Mouse (Mus musculus) hindbrain, postnatal 0 days (tissue): ENCODE data around the gene Nfia. TPM values are rescaled to one million over a fixed set of nuclear protein-coding genes. Genes with fewer than 3 reads are reported as not detected.

ENCODE experiments used
- ATAC-seq: fragments of 200-750 bp; cut with Nextera tagmentation; 2 replicates; pipeline ENCODE4 v1.8.0; 2017; ENCODE audit warnings: mild to moderate bottlenecking, moderate TSS enrichment, moderate library complexity
- DNase-seq: peaks from one replicate; pipeline ENCODE4 v3.0.0-alpha.2; 2015; ENCODE audit warnings: low spot score
- H3K27ac ChIP-seq: fragments of 300-500 bp; sonication (generic); 2 replicates; pipeline ENCODE4 v1.5.1; 2014; ENCODE audit warnings: mild to moderate bottlenecking
- H3K27me3 ChIP-seq: fragments of 300-500 bp; sonication (generic); 2 replicates; pipeline ENCODE4 v1.6.1; 2014; ENCODE audit warnings: low read length, mixed read lengths; ENCODE audit not compliant: insufficient read depth
- H3K36me3 ChIP-seq: fragments of 300-500 bp; sonication (generic); 2 replicates; pipeline ENCODE4 v1.6.1; 2014; ENCODE audit warnings: low read length, mixed read lengths; ENCODE audit not compliant: insufficient read depth
- H3K4me1 ChIP-seq: fragments of 300-500 bp; sonication (generic); 2 replicates; pipeline ENCODE4 v1.6.1; 2014; ENCODE audit warnings: antibody characterized with exemption, low read length, mixed read lengths; ENCODE audit not compliant: insufficient read depth
- H3K4me2 ChIP-seq: fragments of 300-500 bp; sonication (generic); 2 replicates; pipeline ENCODE4 v1.6.1; 2014; ENCODE audit warnings: low read depth, mild to moderate bottlenecking, low read length, moderate library complexity, mixed read lengths
- H3K4me3 ChIP-seq: fragments of 300-500 bp; sonication (generic); 2 replicates; pipeline ENCODE4 v1.5.1; 2014; ENCODE audit warnings: low read length
- H3K9ac ChIP-seq: fragments of 300-500 bp; sonication (generic); replicated peaks from 2 replicates; pipeline ENCODE4 v1.6.1; 2014; ENCODE audit warnings: mild to moderate bottlenecking, low read length, moderate library complexity, mixed read lengths
- H3K9me3 ChIP-seq: fragments of 300-500 bp; sonication (generic); 2 replicates; pipeline ENCODE4 v1.6.1; 2016; ENCODE audit warnings: low read length, mixed read lengths
- CTCF ChIP-seq: IDR thresholded peaks from 2 replicates; pipeline ENCODE4 v1.5.1; 2016; ENCODE audit warnings: antibody characterized with exemption, control low read depth, low read depth
- WGBS: fragments of 180-500 bp; shearing (Covaris S2); extraction: QIAGEN DNeasy Blood & Tissue Kit; methylation state at CpG from one replicate; pipeline ENCODE4 v1.1.7; 2014; 5-methylcytosine and 5-hydroxymethylcytosine counted together
- polyA plus RNA-seq: library from polyadenylated mRNA; unstranded; fragments of >200 nt; fragmentation: Nextera tagmentation; extraction: Ambion mirVana; gene quantifications from 2 replicates; pipeline ENCODE4 v1.2.1, GENCODE M21; 2015
- total RNA-seq: library from RNA; depleted of rRNA; stranded (reverse); fragments of >200 nt; gene quantifications from 2 replicates; pipeline ENCODE4 v1.2.3, GENCODE M21; 2014

The Nfia gene
- total and polyA plus RNA-seq, 2 experiments from 2014 or later, result 71.0 to 97.2 TPM

DNA sequence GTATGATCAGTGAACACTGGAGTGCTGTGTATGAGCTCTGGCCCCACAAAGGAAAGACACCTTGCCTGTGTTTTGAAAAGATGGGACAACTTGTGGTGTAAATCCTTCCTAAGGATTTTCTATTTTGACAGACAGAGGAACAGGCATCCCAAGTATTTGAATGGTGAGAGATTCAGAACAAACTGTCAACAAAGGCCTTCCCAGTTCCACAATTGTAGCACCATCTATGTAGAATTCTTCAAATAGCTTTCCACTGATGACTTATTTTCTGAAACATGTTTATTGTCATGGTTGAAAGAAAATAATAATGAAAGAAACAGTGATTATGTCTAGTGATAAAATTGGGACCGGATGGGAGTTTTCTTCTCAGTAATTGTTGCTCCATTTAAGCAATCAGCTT, 45.2 kb downstream of the Nfia start:
- ATAC-seq, result no peak
- 73% methylated on average over 1 of the region's 1 CpGs for WGBS
- no peak overlapping the region for H3K4me2 ChIP-seq
- no peak for TF ChIP-seq CTCF
- no peaks in the 10 kb centered on the region for H3K27me3 ChIP-seq
- no peaks in the 10 kb centered on the region for H3K9me3 ChIP-seq
- H3K4me1 ChIP-seq, result no peaks in the 10 kb centered on the region; the same call in 1 of the 2 replicates
- no peak overlapping the region for H3K27ac ChIP-seq
- H3K4me3 ChIP-seq, result no peak overlapping the region
- no peak overlapping the region for H3K9ac ChIP-seq
- no peak for DNase-seq
- no peaks in the 10 kb centered on the region for H3K36me3 ChIP-seq

DNA sequence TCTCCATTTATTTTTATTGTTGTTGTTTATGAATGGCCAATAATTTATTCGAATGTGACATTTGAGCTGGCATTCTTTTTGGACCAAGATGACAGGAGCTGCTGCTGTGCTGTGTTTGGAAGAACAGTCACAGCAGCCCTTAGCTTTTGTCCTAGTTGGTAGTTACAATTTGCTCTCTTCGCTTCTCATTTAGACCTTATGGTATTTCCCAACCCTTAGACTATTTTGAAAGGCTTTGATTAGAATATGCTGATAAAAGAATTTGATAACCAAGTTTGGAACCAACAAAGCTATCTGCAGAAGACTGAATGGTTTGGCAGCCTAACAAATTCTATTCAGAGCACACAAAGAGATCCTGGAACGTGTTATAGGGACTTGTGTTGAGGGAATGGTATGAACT, 46.0 kb downstream of the Nfia start:
- WGBS, result 65% methylated on average over 3 of the region's 3 CpGs
- Histone ChIP-seq H3K27me3 (no peaks in the 10 kb centered on the region), H3K27ac (no peak overlapping the region), H3K4me1 (no peaks in the 10 kb centered on the region; the same call in 1 of the 2 replicates), H3K4me2 (no peak overlapping the region), H3K4me3 (no peak overlapping the region), H3K9me3 (no peaks in the 10 kb centered on the region), H3K36me3 (no peaks in the 10 kb centered on the region), H3K9ac (no peak overlapping the region)
- ATAC-seq (no peak), DNase-seq (no peak)
- TF ChIP-seq CTCF, result no peak

DNA sequence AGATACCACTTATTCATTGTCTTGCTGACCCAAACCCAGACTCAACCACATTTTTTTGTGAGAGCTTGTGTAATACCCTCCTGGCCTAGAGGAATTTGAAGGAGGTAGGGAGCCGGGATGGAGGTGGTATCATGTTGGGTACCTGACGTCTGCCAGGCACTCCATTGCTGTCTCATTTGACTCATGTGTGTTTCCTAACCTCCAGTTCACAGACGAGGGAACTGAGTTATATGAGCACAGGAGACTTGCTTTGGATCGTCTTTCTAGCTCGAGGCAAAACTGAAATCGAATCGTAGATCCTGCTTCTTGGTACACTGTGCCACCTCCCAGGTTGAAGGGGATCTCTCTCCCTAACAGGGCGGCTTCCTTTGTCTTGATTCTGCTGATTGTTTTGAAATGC, 46.6 kb downstream of the Nfia start:
- Histone ChIP-seq H3K4me2 (no peak overlapping the region), H3K27me3 (no peaks in the 10 kb centered on the region), H3K4me1 (peaks cover 2% of the 10 kb centered on the region; the same call in 1 of the 2 replicates), H3K9ac (no peak overlapping the region), H3K9me3 (no peaks in the 10 kb centered on the region), H3K4me3 (no peak overlapping the region), H3K27ac (no peak overlapping the region), H3K36me3 (no peaks in the 10 kb centered on the region)
- TF ChIP-seq CTCF, result no peak
- DNase-seq, result no peak
- 85% methylated on average over 8 of the region's 8 CpGs for WGBS
- ATAC-seq, result no peak

DNA sequence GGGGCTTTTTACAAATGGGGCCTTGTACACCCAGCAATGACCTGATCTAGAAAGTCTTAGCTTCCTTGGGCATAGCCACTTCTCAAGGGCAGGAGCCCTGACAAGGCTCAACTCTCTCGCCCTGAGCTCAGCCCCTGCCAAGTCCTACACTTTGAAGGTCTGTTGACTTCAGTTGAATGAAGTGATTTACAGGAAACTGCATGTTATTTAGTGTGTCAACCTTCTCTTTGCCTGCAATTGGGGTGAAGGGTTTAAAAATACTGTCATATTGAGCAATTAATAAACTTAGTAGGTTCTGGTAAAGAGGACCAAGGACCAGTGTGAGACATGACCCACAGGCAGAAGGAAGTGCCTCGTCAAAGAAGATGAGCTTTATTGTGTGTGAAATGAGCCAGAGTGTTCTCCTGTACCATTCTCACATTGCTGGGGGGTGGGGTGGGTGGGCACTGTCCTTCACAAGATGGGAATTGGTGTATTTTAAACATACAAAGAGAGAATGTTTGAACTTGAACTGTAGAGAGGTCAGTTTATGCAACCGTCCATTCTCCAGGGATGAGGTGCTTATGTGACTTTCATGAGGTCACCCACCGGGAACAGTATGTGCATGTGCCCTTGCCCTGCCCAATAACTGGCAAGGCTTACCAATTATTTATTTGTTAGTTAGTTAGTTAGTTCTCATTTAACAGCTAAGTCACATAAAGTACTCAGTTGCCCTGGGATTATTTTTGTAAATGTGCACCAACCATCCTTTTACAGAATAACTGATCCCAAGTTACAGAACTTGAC, 48.1 kb downstream of the Nfia start:
- H3K4me2 ChIP-seq, result no peak overlapping the region
- ATAC-seq, result no peak
- no peak overlapping the region for H3K9ac ChIP-seq
- H3K27ac ChIP-seq, result no peak overlapping the region
- no peaks in the 10 kb centered on the region for H3K9me3 ChIP-seq
- DNase-seq, result no peak
- H3K36me3 ChIP-seq, result no peaks in the 10 kb centered on the region
- H3K4me1 ChIP-seq, result peaks cover 13% of the 10 kb centered on the region
- 64% methylated on average over 4 of the region's 4 CpGs for WGBS
- no peak overlapping the region for H3K4me3 ChIP-seq
- TF ChIP-seq CTCF, result no peak
- no peaks in the 10 kb centered on the region for H3K27me3 ChIP-seq

DNA sequence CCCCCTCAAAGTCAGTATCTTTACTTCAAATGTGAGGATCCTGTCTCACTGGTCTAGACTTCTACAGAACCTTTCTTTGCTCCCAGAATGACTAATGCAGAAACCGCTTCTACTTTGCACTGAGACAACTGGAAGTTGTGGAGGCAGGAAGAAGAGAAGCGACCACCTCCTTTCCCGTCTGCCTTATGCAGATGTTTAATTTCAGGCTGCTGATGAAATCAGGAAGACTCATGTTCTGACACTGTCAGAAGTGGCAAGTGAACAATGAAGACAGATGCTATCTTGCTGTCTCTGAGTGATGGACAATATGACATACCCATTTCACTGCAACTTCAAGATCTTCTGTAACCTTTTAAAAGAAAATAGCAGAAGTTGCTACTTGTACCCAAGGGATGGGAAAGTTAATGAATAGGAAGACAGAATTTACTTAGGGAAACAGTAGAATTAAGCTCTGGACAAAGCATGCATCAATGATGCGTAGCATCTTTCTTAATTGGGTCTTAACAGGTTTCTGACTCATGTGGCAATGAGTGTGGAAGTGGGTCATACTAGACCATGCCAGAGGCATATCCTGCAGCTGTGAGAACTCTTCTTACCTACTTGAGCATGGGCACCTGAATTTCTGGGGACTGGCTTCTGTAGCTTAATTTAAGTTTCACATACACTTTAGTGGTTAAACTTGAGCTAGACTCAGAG, 49.2 kb downstream of the Nfia start:
- H3K4me3 ChIP-seq, result no peak overlapping the region
- H3K9ac ChIP-seq, result no peak overlapping the region
- no peaks in the 10 kb centered on the region for H3K36me3 ChIP-seq
- H3K4me2 ChIP-seq, result no peak overlapping the region
- DNase-seq (no peak), ATAC-seq (no peak)
- no peaks in the 10 kb centered on the region for H3K9me3 ChIP-seq
- H3K27me3 ChIP-seq, result no peaks in the 10 kb centered on the region
- no peak for TF ChIP-seq CTCF
- H3K27ac ChIP-seq, result no peak overlapping the region
- WGBS, result 85% methylated on average over 4 of the region's 4 CpGs
- H3K4me1 ChIP-seq, result peaks cover 13% of the 10 kb centered on the region

DNA sequence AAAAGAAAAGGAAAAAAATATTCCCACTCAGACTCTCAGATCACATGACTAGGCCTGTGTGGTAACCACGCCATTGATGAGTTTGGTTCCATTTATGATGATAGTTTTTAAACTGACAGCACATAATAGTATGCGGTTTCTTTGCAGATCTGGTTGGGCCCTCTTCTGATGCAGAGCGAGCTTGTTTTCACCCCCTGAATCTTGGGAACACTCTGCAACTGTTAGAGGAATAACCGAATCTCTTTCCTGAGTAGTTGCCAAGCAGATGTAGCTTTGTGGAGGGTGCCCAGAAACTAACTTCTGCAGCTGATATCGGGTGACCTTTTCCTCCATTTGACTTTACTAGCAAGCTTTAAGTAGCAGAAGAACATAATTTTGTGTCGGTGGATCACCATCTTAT, 51.0 kb downstream of the Nfia start:
- peaks cover 13% of the 10 kb centered on the region for H3K4me1 ChIP-seq
- 67% methylated on average over 6 of the region's 6 CpGs for WGBS
- ATAC-seq, result no peak

DNA sequence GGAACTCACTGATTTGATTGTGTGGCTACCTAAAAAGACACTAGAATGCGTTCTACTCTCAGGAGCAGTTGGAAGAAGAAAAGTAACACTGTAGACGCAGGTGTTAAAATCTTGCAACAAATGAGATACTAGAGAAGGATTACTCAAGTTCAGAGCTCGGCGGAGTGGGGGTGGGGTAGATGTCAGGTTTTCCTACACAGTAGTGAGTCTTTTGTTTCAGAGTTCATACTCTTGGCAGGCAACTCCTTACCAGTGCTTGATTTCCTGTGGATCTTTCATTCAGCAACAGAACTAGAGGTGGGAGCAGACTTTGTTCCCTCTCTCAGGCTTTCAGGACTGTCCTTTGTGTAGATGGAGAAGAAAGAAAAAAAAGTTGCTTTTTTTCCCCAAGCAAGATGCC, 51.9 kb downstream of the Nfia start:
- DNase-seq, result no peak
- ATAC-seq, result no peak
- Histone ChIP-seq H3K4me2 (no peak overlapping the region), H3K4me1 (peaks cover 13% of the 10 kb centered on the region), H3K9ac (no peak overlapping the region), H3K36me3 (no peaks in the 10 kb centered on the region), H3K27me3 (no peaks in the 10 kb centered on the region), H3K4me3 (no peak overlapping the region), H3K9me3 (no peaks in the 10 kb centered on the region), H3K27ac (no peak overlapping the region; the same call in 1 of the 2 replicates)
- 36% methylated on average over 4 of the region's 4 CpGs for WGBS
- no peak for TF ChIP-seq CTCF

More for the DNA sequence above, 51.0 kb downstream of the Nfia start:
- no peak for TF ChIP-seq CTCF
- Histone ChIP-seq H3K36me3 (no peaks in the 10 kb centered on the region), H3K4me2 (no peak overlapping the region), H3K4me3 (no peak overlapping the region), H3K9ac (no peak overlapping the region), H3K27me3 (no peaks in the 10 kb centered on the region), H3K27ac (no peak overlapping the region), H3K9me3 (no peaks in the 10 kb centered on the region)
- no peak for DNase-seq
